Mouse (Mus musculus): ENCODE measurements around the gene Crybb2. TPM values are rescaled to one million over a fixed set of nuclear protein-coding genes. Genes with fewer than 3 reads are reported as not detected.

Crybb2 gene
- total RNA-seq, 2 experiments from 2014 or later: not detected

- ATAC-seq (replicated peaks; ENCODE audit: poor library complexity, severe bottlenecking): peak; percentile 84
Observed at GRCm38 (mm10) chr5:113091162-113091561, 21.2 kb upstream of the Crybb2 start.

GRCm38 (mm10) chr5:113090750-113091149, 20.8 kb upstream of the Crybb2 start:
- no peak for ATAC-seq (replicated peaks; ENCODE audit: poor library complexity, severe bottlenecking)

DNA sequence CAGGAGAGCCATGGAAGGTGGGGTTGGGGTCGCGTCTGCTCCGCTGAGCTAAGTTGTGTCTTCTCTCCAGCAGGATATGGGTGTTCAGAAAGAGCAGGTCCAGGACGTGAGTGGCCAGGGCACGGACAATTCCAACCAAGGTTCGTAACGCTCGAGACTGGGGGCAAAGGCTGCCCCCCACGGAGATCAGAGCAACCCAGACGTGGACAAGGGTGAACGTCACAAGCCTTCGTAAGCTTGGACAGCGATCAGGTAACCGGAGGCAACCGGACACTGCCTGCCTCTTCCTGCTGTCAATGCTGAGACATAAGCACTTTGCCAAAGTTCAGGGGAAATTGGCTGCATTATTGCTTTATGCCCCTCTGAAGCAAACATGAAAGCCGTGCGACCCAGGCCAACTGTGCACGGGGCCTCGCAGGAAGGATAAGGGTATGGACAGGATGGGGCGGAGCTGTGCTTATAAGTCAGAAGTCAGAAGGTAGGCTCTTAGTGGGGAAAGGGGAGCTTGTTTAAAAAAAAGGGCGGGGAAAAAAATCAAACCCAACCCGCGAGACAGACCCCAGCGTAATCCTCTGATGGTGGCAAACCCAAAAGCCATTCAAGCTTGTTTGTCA, 20.3 kb upstream of the Crybb2 start:
- no peak for ATAC-seq (replicated peaks; ENCODE audit: poor library complexity, severe bottlenecking)

GRCm38 (mm10) chr5:113087465-113087864, 17.5 kb upstream of the Crybb2 start:
- no peak for ATAC-seq (replicated peaks; ENCODE audit: poor library complexity, severe bottlenecking)

GRCm38 (mm10) chr5:113086990-113087389, 17.1 kb upstream of the Crybb2 start:
- ATAC-seq (replicated peaks; ENCODE audit: poor library complexity, severe bottlenecking): no peak

DNA sequence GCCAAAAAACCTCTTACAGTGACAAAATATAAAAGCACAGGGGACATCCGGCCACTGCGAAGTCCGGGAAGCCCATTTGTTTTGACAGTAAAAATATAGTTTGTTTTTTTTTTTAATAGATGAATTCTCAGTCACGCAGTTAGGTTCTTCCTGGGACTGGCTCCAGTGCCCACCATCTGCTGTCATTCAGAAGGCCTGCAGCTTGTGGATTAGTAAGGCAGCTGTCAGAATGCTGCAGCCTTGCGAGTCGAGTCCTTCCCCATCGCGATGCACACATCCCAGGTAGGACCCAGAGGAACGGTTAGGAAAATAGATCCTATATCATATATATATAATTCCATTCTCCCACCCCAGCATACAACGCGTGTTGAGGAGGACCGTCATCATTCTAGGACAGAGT, 16.5 kb upstream of the Crybb2 start:
- ATAC-seq (replicated peaks; ENCODE audit: poor library complexity, severe bottlenecking): no peak

DNA sequence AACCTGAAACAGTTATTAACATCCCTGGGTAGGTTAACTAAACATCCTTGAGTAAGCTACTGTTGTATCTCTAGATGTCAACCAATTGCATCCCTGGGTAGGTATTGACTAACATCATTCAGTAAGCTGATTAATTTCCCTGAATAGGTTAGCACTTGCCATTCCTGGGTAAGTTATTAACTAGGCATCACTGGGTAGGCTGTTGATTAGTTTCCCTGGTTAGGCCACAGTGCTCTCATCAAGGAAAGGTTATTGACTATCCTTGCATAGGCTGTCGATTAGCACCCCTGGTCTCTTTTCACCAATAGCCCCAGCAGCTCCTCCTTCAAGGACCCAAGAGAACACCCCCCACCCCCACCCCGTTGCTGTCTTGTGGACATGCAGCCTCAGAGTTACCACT, 16.0 kb upstream of the Crybb2 start:
- ATAC-seq (replicated peaks; ENCODE audit: poor library complexity, severe bottlenecking): no peak

GRCm38 (mm10) chr5:113084309-113084708, 14.4 kb upstream of the Crybb2 start:
- ATAC-seq (replicated peaks; ENCODE audit: poor library complexity, severe bottlenecking): no peak

DNA sequence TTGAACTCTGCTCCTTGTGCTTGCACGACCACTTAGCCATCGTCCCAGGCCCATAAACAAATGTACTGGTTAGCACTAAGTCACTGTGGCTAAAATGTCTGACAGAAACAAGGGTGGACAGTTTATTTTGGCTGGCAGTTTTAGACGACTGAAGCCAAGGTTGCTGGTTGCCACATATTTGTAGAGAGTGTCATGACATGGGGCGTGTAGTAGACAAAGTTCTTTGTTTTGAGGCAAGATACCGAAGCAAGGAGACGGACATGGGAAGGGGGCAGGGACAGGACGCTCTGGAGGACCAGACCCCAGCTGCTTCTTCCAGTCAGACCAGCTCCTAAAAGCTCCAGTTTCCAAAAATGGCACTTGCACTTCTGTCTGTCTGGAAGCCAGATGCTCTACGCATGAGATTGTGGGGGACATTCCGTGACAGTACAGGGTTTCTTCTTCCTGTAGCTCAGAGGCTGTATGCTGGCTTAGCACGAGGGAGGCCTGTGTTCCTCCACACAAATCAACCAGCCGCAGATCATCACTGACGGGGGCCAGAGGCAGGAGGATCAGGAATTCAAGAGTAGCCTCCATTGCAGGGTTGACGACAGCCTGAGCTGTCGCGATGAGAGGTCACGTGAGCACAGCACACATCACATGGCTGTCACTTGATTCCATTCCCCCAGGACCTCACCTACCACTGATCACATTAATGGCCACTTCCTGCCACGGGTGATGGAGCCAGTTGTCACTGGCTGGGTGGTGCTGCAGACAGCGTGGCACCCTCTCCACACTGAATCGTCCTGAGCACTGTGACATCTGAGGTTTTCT, 12.6 kb upstream of the Crybb2 start:
- no peak for ATAC-seq (replicated peaks; ENCODE audit: poor library complexity, severe bottlenecking)

DNA sequence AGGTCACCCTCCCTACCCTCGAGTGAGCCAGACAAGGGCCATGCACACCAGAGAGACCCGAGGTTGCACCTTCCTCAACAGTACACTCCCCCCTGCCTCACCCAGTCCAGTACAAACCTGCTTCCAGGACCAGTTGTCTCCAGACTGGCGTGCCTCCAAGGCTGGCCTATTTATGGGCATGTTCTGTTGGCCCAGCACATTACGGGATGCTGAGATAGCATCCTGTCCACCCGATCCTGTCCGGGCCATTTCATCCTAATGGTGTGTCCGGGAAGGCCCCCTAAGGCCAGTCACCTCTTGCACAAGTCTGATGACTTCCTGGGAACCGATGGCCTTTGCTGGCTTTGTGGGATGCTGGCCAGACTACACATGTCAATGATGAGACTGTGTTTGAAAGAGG, 11.5 kb upstream of the Crybb2 start, which contains the start of gene Crybb3:
TSS of gene Crybb3 (minus strand) at position 146 of the 400 bp plus-strand sequence.
- ATAC-seq (replicated peaks; ENCODE audit: poor library complexity, severe bottlenecking): no peak

- no peak for ATAC-seq (replicated peaks; ENCODE audit: poor library complexity, severe bottlenecking)
Observed at GRCm38 (mm10) chr5:113081020-113081419, 11.1 kb upstream of the Crybb2 start.

DNA sequence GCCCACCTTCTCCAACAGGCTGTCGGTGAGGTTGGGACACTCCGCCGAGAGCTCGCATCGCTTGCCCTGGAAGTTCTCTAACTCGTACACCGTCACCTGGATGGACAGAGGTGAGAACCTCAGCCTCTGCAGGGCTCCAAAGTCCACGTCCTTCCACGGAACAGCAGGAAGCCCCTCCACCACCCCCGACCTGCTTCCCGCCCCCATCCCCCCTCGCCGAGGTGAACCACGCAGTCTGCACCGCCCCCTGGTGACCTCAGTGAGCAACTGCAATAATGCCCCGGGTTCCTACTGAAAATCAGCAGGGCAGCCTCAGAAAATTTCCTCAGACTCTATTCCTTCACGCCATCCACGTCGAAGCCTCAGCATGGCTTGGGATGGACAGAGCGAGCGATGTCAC, 9.9 kb upstream of the Crybb2 start:
- ATAC-seq (replicated peaks; ENCODE audit: poor library complexity, severe bottlenecking): peak; percentile 61

GRCm38 (mm10) chr5:113078686-113079085, 8.8 kb upstream of the Crybb2 start:
- no peak for ATAC-seq (replicated peaks; ENCODE audit: poor library complexity, severe bottlenecking)

GRCm38 (mm10) chr5:113054308-113054707, 15.6 kb downstream of the Crybb2 start:
- peak; percentile 94 for ATAC-seq (replicated peaks; ENCODE audit: poor library complexity, severe bottlenecking)

DNA sequence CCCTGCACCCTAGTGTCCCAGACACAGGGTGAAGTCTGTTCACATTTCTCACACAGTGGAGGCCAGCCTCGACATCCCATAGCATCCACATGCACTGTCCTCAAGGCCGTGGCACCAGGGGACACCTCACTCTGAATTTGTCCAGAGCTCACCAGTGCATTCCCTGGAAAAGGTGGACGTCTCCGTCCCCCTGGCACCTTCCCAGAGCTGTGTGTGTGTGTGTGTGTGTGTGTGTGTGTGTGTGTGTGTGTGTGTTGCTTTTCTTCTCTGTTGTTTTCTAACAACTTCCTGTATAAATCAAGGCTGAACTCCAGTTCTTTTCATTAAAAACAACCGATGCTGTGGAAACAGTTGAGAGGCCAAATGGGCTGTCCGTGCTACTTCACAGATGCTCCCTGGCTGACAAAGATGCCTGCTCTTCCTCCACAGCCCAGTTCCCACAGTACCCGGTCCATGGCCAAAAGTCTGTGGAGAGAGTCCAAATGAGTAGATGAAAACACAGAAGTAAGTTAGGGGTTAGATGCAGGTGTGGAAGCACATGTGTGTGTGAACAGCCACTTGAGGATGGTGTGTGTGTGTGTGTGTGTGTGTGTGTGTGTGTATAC, 19.2 kb downstream of the Crybb2 start:
- ATAC-seq (replicated peaks; ENCODE audit: poor library complexity, severe bottlenecking): no peak

GRCm38 (mm10) chr5:113049876-113050275, 20.0 kb downstream of the Crybb2 start:
- no peak for ATAC-seq (replicated peaks; ENCODE audit: poor library complexity, severe bottlenecking)

GRCm38 (mm10) chr5:113045511-113046273, 24.2 kb downstream of the Crybb2 start:
- no peak for ATAC-seq (replicated peaks; ENCODE audit: poor library complexity, severe bottlenecking)

DNA sequence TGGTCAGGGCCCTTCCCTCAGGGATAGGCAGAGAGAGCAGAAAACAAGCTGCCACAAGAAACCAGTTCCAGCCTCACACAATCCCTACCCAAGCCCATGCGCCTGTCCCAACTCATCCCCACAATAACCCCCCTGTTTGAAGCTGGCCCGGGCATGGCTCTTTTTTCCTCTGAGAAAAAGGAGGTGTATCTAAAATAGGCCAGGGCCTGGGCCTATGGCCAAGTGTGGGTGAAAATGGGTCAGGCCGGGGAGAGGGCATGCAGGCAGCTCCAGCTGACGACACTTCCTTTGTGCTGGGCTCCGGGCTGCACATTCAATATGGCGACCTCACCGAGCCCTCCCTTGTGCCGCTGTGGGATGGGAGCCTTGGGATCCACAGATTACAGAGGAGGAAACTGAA, 26.4 kb downstream of the Crybb2 start:
- ATAC-seq (replicated peaks; ENCODE audit: poor library complexity, severe bottlenecking): no peak

DNA sequence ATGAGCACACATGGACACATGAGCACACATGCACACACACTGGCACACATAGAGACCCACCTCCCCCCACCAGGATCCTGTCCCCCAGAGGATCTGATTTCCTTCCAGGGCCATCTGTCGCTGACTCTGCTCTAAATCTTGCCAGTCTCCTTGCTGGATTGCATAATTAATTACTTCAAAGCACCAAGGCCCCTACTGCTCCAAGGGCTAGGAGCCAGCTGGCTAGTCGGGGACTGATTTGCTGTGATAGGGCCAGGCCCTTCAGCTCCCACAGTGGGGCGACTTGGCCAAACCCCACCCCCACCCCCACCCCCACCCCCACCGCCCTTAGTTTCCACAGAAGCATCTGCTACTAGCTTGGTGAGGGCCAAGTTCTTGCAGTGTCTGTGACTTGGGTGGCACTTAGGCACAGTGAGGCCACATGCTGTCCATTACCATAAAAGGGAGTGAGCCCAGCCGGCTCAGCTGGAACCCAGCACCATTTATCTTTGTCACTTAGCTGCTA, 28.3 kb downstream of the Crybb2 start:
- no peak for ATAC-seq (replicated peaks; ENCODE audit: poor library complexity, severe bottlenecking)

DNA sequence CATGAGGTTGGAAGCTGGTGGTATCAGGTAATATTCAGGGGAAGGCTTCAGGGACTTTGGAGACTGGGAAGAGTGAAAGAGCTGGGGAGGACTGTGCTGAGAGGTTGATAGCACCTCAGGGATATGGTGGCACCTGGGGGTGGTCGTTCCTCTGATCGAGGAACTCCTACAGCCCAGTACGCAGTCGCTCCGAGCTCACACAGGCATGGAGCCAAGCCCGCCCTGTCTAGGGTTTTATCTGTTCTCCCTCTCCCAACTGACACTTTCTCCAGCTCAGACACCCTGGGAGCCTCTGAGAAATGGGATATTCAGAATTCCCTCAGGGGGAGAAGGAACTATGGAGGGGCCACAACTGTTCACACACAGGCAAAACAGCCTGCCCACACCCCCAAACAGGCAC, 29.1 kb downstream of the Crybb2 start:
- ATAC-seq (replicated peaks; ENCODE audit: poor library complexity, severe bottlenecking): no peak

GRCm38 (mm10) chr5:113038601-113039000, 31.3 kb downstream of the Crybb2 start:
- ATAC-seq (replicated peaks; ENCODE audit: poor library complexity, severe bottlenecking): no peak

Data from granulocyte monocyte progenitor cell, adult 5-6 weeks (primary cell).